Mouse (Mus musculus): ENCODE measurements around the gene Dazl.

DNA sequence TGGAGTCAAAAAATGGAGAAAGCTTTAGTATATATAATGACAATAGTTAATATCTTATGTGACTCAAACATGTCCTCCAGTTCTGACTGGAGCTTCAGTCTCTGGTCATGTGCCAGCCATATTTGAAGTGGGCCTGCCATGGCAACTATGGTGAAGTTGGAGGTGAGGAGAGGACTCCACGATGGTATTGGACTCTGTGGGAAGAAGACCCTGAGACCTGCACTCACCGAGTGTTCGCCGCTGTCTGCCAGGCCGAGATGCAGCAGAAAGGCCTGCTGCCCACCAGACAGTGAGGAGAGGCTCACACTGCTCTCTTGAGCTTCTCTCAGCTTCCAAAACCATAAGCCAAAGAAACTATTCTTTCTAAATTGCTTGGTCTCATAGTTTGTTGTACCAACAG lies 59.5 kb downstream of the Dazl start:
- TF ChIP-seq EP300 (IDR thresholded peaks at IDR 0.05; ENCODE audit: low read depth) (no peak), CTCF (IDR thresholded peaks at IDR 0.05; ENCODE audit: low read depth) (no peak)

Data from liver, embryonic 14.5 days (tissue).